Mouse (Mus musculus): ENCODE results near the gene Lrrc4. TPM values are rescaled to one million over a fixed set of nuclear protein-coding genes. Genes with fewer than 3 reads are reported as not detected.

Lrrc4 gene
- polyA plus RNA-seq, 1 experiment, result 0.38 TPM

- 65% methylated on average over 8 of the region's 8 CpGs for WGBS
- no peak for DNase-seq (ENCODE audit: low read depth, low spot score)
Observed at GRCm38 (mm10) chr6:28706108-28706975, 125.2 kb downstream of the Lrrc4 start.

GRCm38 (mm10) chr6:28705384-28706107 lies 126.0 kb downstream of the Lrrc4 start:
- no peak for DNase-seq (ENCODE audit: low read depth, low spot score)
- WGBS, result 76% methylated on average over 6 of the region's 6 CpGs

- WGBS, result 61% methylated on average over 6 of the region's 6 CpGs
- no peak for DNase-seq (ENCODE audit: low read depth, low spot score)
Observed at GRCm38 (mm10) chr6:28704612-28705011, 126.9 kb downstream of the Lrrc4 start.

GRCm38 (mm10) chr6:28697214-28697613 lies 134.3 kb downstream of the Lrrc4 start:
- DNase-seq (ENCODE audit: low read depth, low spot score), result no peak
- WGBS, result 92% methylated on average over 3 of the region's 3 CpGs

- DNase-seq (ENCODE audit: low read depth, low spot score), result no peak
Observed at GRCm38 (mm10) chr6:28692659-28693058, 138.9 kb downstream of the Lrrc4 start.

- WGBS, result 83% methylated on average over 5 of the region's 5 CpGs
- no peak for DNase-seq (ENCODE audit: low read depth, low spot score)
Observed at GRCm38 (mm10) chr6:28687776-28688175, 143.8 kb downstream of the Lrrc4 start.

GRCm38 (mm10) chr6:28685745-28686144 lies 145.8 kb downstream of the Lrrc4 start:
- no peak for DNase-seq (ENCODE audit: low read depth, low spot score)
- 88% methylated on average over 5 of the region's 5 CpGs for WGBS

GRCm38 (mm10) chr6:28685052-28685451 lies 146.5 kb downstream of the Lrrc4 start:
- WGBS, result 81% methylated on average over 3 of the region's 3 CpGs
- DNase-seq (ENCODE audit: low read depth, low spot score), result no peak

GRCm38 (mm10) chr6:28681521-28682457 lies 149.8 kb downstream of the Lrrc4 start:
- WGBS, result 43% methylated on average over 8 of the region's 8 CpGs
- peak; percentile 92 for DNase-seq (ENCODE audit: low read depth, low spot score)

- WGBS, result 32% methylated on average over 4 of the region's 4 CpGs
- DNase-seq (ENCODE audit: low read depth, low spot score), result no peak
Observed at GRCm38 (mm10) chr6:28680537-28680936, 151.0 kb downstream of the Lrrc4 start.

- no peak for DNase-seq (ENCODE audit: low read depth, low spot score)
- WGBS, result 89% methylated on average over 1 of the region's 1 CpGs
Observed at GRCm38 (mm10) chr6:28678896-28679295, 152.7 kb downstream of the Lrrc4 start.

GRCm38 (mm10) chr6:28674686-28675085 lies 156.9 kb downstream of the Lrrc4 start:
- 92% methylated on average over 1 of the region's 1 CpGs for WGBS

GRCm38 (mm10) chr6:28672388-28672787 lies 159.2 kb downstream of the Lrrc4 start:
- 100% methylated on average over 1 of the region's 1 CpGs for WGBS
- DNase-seq (ENCODE audit: low read depth, low spot score), result no peak

More at GRCm38 (mm10) chr6:28674686-28675085, 156.9 kb downstream of the Lrrc4 start:
- DNase-seq (ENCODE audit: low read depth, low spot score), result no peak

GRCm38 (mm10) chr6:28669251-28669650 lies 162.3 kb downstream of the Lrrc4 start:
- DNase-seq (ENCODE audit: low read depth, low spot score), result no peak
- 95% methylated on average over 5 of the region's 5 CpGs for WGBS

- no peak for DNase-seq (ENCODE audit: low read depth, low spot score)
- 93% methylated on average over 1 of the region's 1 CpGs for WGBS
Observed at GRCm38 (mm10) chr6:28667586-28667985, 164.0 kb downstream of the Lrrc4 start.

GRCm38 (mm10) chr6:28664716-28665115 lies 166.8 kb downstream of the Lrrc4 start:
- no peak for DNase-seq (ENCODE audit: low read depth, low spot score)
- 90% methylated on average over 3 of the region's 3 CpGs for WGBS

GRCm38 (mm10) chr6:28663670-28664069 lies 167.9 kb downstream of the Lrrc4 start:
- WGBS, result 93% methylated on average over 5 of the region's 5 CpGs
- no peak for DNase-seq (ENCODE audit: low read depth, low spot score)

- DNase-seq (ENCODE audit: low read depth, low spot score), result no peak
- 80% methylated on average over 3 of the region's 3 CpGs for WGBS
Observed at GRCm38 (mm10) chr6:28663004-28663403, 168.5 kb downstream of the Lrrc4 start.

GRCm38 (mm10) chr6:28656511-28656910 lies 175.0 kb downstream of the Lrrc4 start:
- DNase-seq (ENCODE audit: low read depth, low spot score), result no peak
- WGBS, result 98% methylated on average over 5 of the region's 5 CpGs

- no peak for DNase-seq (ENCODE audit: low read depth, low spot score)
Observed at GRCm38 (mm10) chr6:28645231-28645630, 186.3 kb downstream of the Lrrc4 start.
